Comparison of ENCODE assay signal across 13 mouse cellular contexts in genomic region chr2:162568308-162569100, GRCm38 (mm10).
DNase-seq lines count a peak whose midpoint lies in the region; ATAC-seq and TF ChIP-seq lines count a peak whose summit lies in the region.
"Had no signal": no experiment of that assay in that cellular context is flagged by ENCODE, and none has a peak within 500 bp of the region (broad histone marks: within the 10 kb centered on the region; RNA-seq: fewer than 3 reads in every experiment).

No protein-coding gene starts in this region.

- no peak for TF ChIP-seq CTCF in kidney, postnatal 0 days (IDR thresholded peaks at IDR 0.05; ENCODE audit: low read depth)

- no peak overlapping the region for H3K9ac ChIP-seq in kidney, postnatal 0 days (ENCODE audit: low read depth, low read length)
- no peak overlapping the region for H3K9ac ChIP-seq in embryonic facial prominence, embryonic 11.5 days (replicated peaks; ENCODE audit: low read length)
- H3K9ac ChIP-seq in liver, embryonic 12.5 days, result no peak overlapping the region
- H3K9ac ChIP-seq: embryonic facial prominence, embryonic 13.5 days; liver, embryonic 13.5 days; midbrain, embryonic 12.5 days had no signal

- no peak for ATAC-seq in kidney, postnatal 0 days (replicated peaks; ENCODE audit: low FRiP score, low read depth)
- no peak for ATAC-seq in embryonic facial prominence, embryonic 11.5 days (replicated peaks; ENCODE audit: insufficient number of reproducible peaks, low FRiP score, low TSS enrichment, low read depth)
- no peak for ATAC-seq in liver, embryonic 12.5 days
- ATAC-seq: Patski had no signal

- no peaks in the 10 kb centered on the region for H3K27me3 ChIP-seq in kidney, postnatal 0 days (ENCODE audit: insufficient read depth, low read length)
- H3K27me3 ChIP-seq in embryonic facial prominence, embryonic 11.5 days (ENCODE audit: control insufficient read depth, insufficient read depth, low read length), result no peaks in the 10 kb centered on the region
- H3K27me3 ChIP-seq in liver, embryonic 12.5 days (replicated peaks), result no peaks in the 10 kb centered on the region
- H3K27me3 ChIP-seq: embryonic facial prominence, embryonic 13.5 days; liver, embryonic 13.5 days; midbrain, embryonic 12.5 days; Patski had no signal

- H3K36me3 ChIP-seq in kidney, postnatal 0 days (ENCODE audit: insufficient read depth, low read length), result no peaks in the 10 kb centered on the region
- no peaks in the 10 kb centered on the region for H3K36me3 ChIP-seq in embryonic facial prominence, embryonic 11.5 days (replicated peaks; ENCODE audit: control insufficient read depth, insufficient read depth, low read depth, low read length)
- no peaks in the 10 kb centered on the region for H3K36me3 ChIP-seq in liver, embryonic 12.5 days
- H3K36me3 ChIP-seq: embryonic facial prominence, embryonic 13.5 days; liver, embryonic 13.5 days; midbrain, embryonic 12.5 days had no signal

- H3K4me3 ChIP-seq in kidney, postnatal 0 days (replicated peaks; ENCODE audit: low read depth, low read length), result no peak overlapping the region
- no peak overlapping the region for H3K4me3 ChIP-seq in embryonic facial prominence, embryonic 11.5 days (ENCODE audit: low read depth, low read length)
- H3K4me3 ChIP-seq in liver, embryonic 12.5 days, result no peak overlapping the region
- H3K4me3 ChIP-seq: embryonic facial prominence, embryonic 13.5 days; liver, embryonic 13.5 days; midbrain, embryonic 12.5 days had no signal

- 39% methylated on average over 6 of the region's 6 CpGs for WGBS in kidney, postnatal 0 days
- WGBS in embryonic facial prominence, embryonic 11.5 days, result 71% methylated on average over 6 of the region's 6 CpGs
- WGBS in liver, embryonic 12.5 days (ENCODE audit: insufficient replicate concordance), result 59% methylated on average over 6 of the region's 6 CpGs

- no peaks in the 10 kb centered on the region for H3K9me3 ChIP-seq in kidney, postnatal 0 days (replicated peaks; ENCODE audit: low read length)
- H3K9me3 ChIP-seq in embryonic facial prominence, embryonic 11.5 days (replicated peaks; ENCODE audit: control insufficient read depth, low read length), result no peaks in the 10 kb centered on the region
- no peaks in the 10 kb centered on the region; the same call in 1 of the 2 replicates for H3K9me3 ChIP-seq in liver, embryonic 12.5 days (replicated peaks)
- H3K9me3 ChIP-seq: embryonic facial prominence, embryonic 13.5 days; midbrain, embryonic 12.5 days had no signal

- no peaks in the 10 kb centered on the region for H3K4me1 ChIP-seq in kidney, postnatal 0 days (replicated peaks; ENCODE audit: insufficient read depth, low read length)
- H3K4me1 ChIP-seq in embryonic facial prominence, embryonic 11.5 days (ENCODE audit: control insufficient read depth, insufficient read depth, low read length), result no peaks in the 10 kb centered on the region
- H3K4me1 ChIP-seq in liver, embryonic 12.5 days, result no peaks in the 10 kb centered on the region
- H3K4me1 ChIP-seq: embryonic facial prominence, embryonic 13.5 days; liver, embryonic 13.5 days; midbrain, embryonic 12.5 days had no signal

- H3K27ac ChIP-seq in kidney, postnatal 0 days, result no peak overlapping the region
- no peak overlapping the region for H3K27ac ChIP-seq in embryonic facial prominence, embryonic 11.5 days (replicated peaks; ENCODE audit: low read depth, low read length)
- no peak overlapping the region for H3K27ac ChIP-seq in liver, embryonic 12.5 days
- H3K27ac ChIP-seq: embryonic facial prominence, embryonic 13.5 days; liver, embryonic 13.5 days; midbrain, embryonic 12.5 days had no signal

- DNase-seq in cerebellum, postnatal 10 days, result peak; percentile 19 to 45
- DNase-seq in cerebellum, postnatal 36 days, result no peak
- peak; percentile 75 for DNase-seq in kidney, postnatal 0 days (ENCODE audit: low spot score)
- no peak for DNase-seq in kidney, adult 11 months
- DNase-seq in ES-CJ7 (ENCODE audit: low read depth, low spot score), result peak; percentile 16
- peak; percentile 74 for DNase-seq in embryonic facial prominence, embryonic 11.5 days (ENCODE audit: low spot score)
- no peak for DNase-seq in gastrocnemius, adult 8-10 months (ENCODE audit: low spot score in 2 of 2)
- DNase-seq: liver, embryonic 13.5 days; retina, postnatal 1 day had no signal

- H3K4me2 ChIP-seq in kidney, postnatal 0 days (ENCODE audit: low read length), result no peak overlapping the region
- H3K4me2 ChIP-seq in embryonic facial prominence, embryonic 11.5 days (ENCODE audit: low read depth, low read length), result no peak overlapping the region
- H3K4me2 ChIP-seq in liver, embryonic 12.5 days, result no peak overlapping the region
- H3K4me2 ChIP-seq: embryonic facial prominence, embryonic 13.5 days; liver, embryonic 13.5 days; midbrain, embryonic 12.5 days had no signal

Comparison
In these comparisons a context has a peak if more than half of its experiments do, and no peak if none do; other contexts are left out.
1. DNase-seq: peak in cerebellum, postnatal 10 days (2 of 2), kidney, postnatal 0 days (single experiment), ES-CJ7 (single experiment) and embryonic facial prominence, embryonic 11.5 days (single experiment); none in cerebellum, postnatal 36 days (0 of 2), kidney, adult 11 months (single experiment) and gastrocnemius, adult 8-10 months (0 of 2).